Mouse (Mus musculus) spleen, adult 2 months (tissue): ENCODE measurements at regions not wholly inside any gene's neighbourhood (a gene's known extent, or its start where the extent isn't known, plus 50 kb on each side); places are given as distances from the start of the nearest gene placed in this dataset.

Experiments
- CTCF ChIP-seq: fragments of 200-500 bp; IDR thresholded peaks from 2 replicates; pipeline ENCODE4 v1.5.1; 2011; ENCODE audit warnings: mild to moderate bottlenecking, inconsistent platforms; ENCODE audit not compliant: insufficient read depth, insufficient read length, insufficient replicate concordance; ENCODE audit errors: extremely low read depth
- POLR2A ChIP-seq: fragments of 200-500 bp; IDR thresholded peaks from 2 replicates; pipeline ENCODE4 v1.6.1; 2011; ENCODE audit warnings: low read depth, low read length, inconsistent platforms

DNA sequence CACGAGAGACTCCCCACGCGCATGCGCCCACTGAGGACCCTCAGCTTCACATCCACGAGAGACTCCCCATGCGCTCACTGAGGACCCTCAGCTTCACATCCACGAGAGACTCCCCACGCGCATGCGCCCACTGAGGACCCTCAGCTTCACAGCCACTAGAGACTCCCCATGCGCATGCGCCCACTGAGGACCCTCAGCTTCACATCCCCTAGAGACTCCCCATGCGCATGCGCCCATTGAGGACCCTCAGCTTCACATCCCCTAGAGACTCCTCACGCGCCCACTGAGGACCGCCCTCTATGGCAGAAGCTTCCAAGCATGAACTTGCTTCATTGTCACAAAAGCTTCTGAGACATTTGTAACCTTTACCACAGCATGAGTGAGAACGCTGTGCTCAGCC is 221.0 kb downstream of the Pax3 start:
- no peak for TF ChIP-seq POLR2A
- TF ChIP-seq CTCF: no peak
